Mouse (Mus musculus) regulatory T cell (primary cell): ENCODE results near the gene Aes.

Source experiments
- in situ Hi-C: fragments of 300-600 bp; cut with MboI, MseI; formaldehyde crosslinking; loops from one replicate; pipeline ENCODE4 v1.15.1; 2025; ENCODE audit warnings: high pct_unique_total_duplicates

The Aes gene

DNA sequence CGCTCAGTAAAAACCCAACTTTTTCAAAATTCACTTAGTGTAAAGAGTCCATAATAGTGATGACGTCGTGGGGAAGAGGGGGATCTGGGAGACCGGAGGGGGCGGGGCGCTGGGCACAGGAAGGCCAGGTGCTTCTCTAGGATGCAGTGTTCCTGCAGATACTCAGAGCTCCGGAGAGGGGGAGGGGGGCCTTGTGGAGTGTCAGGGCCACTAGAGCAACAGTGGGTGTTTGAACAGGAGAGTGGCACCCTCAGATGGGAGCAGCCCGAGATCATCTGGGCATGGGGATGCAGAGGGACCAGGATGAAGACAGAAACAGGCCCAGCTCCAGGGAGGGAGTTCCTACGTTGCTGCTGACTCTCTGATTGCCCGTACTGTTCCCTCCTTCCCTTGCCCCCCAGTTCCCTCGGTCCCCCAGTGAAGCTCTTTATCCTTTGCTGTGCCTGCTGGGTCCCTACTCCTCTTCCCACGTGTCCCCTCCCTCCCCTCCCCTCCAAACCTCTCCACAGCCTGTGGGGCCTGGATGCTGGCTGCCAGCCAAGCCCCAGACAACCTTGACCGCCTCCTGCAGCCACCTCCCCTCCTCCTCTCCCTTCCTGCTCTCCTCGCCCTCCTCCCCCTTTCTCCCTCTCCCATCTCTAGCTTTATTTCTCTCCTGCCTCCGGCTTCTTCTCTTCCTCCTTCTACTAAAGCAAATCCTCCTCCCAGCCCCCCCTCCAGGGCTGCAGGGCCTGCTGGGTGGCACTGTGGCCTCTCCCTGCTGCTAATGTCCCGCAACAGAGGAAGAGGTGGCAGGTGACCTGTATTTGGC is 9.3 kb downstream of the Aes start:
- in situ Hi-C loops, result no loop called here

DNA sequence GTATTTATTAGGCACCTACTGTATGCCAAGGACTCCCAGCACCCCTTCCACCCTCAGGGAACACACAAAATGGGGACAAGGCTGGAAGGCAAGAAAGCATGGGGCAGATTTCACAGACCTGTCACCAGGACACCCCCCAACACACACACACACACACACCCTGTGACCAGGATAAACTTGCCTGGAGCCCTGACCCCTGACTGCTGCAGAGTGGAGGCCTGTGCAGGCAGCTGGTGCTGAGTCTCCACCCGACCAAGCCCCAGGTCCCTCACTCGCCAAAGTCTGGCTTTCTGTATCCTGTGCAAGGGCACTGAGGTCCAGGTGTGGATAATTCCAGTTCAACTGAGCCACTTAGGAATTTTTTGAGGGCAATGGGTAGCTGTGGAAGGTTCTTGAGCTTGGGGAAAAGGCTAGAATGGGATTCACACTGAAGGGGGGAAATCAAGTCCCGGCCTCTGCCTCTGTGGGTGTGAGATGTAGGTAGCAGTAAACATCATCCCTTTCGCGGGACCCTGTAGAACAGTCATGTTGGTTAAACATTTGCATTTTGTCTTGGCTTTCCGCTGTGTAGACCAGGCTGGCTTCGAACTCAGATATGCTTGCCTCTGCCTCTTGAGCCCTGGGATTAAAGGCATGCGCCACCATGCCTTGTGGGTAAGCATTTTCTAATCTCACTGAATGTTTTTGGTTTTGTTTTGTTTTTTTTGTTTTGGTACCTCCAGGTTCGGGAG is 10.4 kb downstream of the Aes start:
- in situ Hi-C loops, result no loop called here

DNA sequence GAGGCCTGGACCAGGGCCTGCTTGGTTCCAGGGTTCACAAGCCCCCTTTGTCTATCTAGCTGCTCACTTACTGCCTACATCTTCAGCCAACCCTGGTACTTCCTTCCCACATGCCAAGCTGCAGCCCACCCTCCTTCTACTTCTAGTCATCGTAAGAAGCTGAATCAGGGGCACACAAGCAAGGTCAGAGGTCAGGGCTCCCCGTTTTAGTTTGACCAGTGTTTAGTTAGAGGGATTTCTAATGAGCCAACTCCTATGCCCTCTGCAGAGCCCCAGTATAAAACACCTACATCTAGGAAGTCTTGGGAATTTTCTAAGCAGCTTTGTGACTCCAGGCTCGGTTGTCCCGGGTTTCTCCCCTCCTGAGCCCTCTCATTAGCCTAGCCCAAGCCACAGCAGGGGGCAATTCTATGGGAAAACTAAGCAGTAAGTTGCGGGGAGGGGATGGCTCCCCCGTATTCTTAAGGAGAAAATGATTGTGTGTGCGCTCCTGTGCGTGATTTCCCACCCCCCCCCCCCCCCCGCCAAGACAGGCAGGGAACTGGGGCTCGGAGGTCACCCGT is 11.0 kb downstream of the Aes start:
- in situ Hi-C loops, result no loop called here

DNA sequence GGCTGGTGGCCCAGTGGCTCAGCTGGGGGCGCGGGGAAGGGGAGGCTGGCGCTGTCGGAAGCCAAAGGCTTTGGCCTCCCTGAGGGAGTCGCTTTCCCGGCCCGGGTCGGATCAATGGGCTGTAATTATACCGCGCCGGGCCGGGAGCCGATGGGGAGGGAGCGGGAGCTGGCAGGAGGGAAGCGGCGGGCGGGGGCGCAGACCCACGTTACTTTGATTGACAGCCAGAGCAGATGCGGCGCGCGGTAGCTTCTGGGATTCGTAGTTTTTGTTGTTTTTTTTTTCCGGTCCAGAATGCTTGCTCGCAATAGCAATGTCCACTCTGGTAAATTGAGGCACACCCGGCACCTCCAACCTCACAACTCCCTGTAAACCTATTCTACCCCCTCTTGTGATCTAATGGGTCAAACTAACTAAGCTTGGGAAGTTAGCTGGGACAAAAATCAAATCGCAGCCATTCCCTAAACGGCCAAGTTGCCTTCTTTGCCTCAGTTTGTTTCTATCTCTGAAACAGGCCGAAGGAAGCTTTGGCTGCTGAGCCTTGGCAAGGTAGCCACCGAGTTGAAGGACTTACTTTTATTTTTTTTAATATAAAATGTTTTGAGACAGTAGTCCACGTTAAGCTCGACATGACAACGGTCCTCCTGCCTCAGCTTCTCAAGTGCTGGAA is 11.7 kb downstream of the Aes start:
- in situ Hi-C loops, result no loop called here

DNA sequence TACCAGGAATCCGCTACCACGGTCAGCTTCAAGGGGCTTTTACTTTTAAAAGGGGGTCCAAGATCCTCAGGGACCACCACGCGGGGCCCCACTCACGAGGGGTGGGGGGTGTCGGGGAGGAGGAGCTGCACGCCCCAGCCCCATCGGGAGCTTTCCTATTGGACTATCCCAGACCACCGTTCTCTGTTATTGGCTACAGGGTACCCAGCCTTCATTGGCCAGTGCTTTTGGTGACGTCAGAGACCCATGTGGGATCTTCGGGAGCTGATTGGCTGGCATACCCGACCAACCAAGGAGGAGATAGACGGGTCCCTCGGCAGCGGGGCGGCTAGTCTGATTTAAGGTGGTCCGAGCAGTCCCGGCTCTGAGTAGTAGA is 12.2 kb downstream of the Aes start:
- in situ Hi-C loops, result no loop called here

DNA sequence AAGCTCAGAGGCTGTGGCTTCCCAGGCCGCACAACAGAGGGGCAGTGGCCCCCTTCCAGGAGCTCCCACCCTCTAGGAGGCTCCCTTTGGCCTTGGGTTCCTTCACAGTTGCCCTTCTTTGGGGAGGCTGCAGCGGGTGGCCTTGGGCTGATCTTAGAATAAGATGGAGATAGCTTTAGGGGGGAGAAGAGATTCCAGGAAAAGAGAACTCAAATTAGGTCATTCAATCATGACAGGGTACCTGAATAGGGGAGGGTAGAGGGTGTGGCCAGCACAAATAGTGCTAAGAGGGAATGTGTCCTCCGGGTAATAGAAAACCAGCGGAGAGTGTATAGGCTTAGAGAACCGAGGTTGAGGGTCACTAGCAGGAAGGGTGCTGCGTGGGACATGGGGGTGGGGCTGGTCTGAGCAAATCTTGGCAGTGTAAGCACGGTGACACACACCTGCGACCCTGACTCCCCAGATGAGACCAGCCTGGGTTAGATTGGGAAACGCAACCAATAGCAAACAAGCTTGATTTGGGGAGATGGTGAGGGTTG is 12.9 kb downstream of the Aes start:
- in situ Hi-C loops, result no loop called here

DNA sequence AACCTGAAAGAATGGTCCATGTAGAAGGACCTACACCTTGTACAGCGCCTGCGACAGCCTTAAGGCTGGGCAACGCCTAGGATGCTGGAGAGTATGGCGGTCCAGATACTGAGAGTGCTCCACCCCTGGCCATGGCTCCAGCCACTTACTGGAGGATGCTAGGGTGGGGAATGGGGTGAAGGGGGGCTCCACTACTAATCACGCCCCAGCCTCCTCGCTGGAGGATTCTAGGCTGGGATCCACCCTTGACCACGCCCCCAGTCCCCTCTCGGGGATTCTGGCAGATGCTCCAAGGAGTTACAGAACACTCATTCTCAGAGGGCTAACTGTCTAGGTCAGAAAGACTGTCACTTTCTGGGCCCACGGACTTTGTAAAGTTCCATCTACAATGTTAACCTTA is 13.7 kb downstream of the Aes start:
- in situ Hi-C loops, result no loop called here

DNA sequence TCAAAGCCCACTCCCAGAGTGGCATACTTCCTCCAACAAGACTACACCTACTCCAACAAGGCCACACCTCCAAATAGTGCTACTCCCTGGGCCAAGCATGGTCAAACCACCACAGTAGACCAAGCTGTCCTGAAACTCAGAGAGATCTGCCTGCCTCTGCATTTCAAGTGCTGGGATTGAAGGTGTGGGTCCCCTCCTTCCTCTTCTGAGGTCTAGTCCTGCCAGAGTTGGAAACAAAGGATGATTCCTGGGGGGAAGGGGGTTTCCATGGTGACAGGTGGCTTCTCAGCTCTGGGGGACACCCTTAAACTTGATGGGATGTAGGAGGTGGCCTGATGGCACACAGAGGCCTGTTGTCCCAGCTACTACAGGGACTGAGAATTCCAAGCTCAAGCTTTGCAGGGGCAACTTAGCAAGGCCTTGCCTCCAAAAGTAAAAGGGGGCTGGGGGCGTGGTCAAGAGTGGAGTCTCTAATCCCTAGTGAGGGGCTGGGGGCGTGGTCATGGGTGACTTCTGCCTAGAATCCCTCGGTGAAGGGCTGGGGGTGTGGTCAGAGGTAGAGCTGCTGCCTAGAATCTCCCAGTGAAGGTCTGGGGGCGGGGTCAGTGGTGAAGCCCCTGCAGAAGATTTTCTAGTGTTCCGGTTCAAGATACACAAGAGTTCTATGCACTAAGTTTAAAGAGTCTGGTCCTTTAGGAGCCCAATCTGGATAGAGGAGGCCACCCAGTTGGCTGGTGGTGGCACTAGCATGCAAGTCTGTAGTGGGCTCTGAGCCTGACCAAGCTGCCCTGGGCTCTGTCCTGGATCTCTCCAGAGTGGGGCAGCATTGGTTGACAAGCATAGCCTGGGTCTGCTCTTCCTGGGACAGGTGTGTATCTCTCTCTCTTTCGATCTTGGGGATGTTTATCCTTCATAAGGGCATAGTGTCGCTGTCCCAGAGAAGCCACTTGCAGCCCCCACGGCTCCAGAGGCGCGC is 15.1 kb downstream of the Aes start, which contains the start of gene Tle2:
Tle2 (plus strand) TSS at position 481 of the 976 bp plus-strand sequence.
- in situ Hi-C loops, result no loop called here

DNA sequence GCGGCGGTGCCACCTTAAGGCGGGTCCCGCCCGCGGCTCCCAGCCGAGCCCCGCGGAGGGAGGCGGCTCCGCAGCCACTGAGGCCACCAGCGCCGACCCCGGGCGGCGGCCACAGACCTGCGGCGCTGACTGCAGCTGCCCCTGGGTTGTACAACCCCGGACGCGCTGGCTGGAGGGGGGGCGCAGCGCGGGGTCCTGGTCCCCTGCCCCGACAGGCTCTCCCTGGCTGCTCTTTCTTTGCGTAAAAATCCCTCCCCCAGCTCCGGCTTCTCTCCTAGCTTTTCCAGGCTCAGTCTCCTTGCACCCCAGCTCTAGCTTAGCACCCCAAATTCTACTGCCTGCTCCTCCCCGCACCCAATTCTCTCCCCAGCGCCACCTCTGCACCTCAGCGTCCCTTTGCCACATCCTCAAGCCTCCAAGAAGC is 15.9 kb downstream of the Aes start:
- in situ Hi-C loops, result no loop called here

DNA sequence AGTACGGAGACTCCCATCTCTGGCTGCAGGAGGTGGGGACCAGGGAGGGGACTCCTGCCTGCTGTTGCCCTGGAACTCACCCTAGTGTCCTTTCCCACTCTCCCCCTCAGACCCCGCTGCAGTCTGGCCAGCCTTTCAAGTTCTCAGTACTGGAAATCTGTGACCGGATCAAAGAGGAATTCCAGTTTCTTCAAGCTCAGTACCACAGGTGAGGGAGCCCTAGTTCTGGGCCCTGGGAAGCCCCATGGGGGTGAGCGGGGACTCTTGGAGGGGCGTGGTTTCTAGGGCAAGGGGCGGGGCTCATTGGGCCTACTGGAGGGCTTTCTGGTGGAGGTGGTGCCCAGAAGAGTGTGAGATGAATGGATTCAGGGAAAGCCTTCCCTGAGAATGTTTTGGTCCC is 16.4 kb downstream of the Aes start:
- in situ Hi-C loops, result no loop called here

DNA sequence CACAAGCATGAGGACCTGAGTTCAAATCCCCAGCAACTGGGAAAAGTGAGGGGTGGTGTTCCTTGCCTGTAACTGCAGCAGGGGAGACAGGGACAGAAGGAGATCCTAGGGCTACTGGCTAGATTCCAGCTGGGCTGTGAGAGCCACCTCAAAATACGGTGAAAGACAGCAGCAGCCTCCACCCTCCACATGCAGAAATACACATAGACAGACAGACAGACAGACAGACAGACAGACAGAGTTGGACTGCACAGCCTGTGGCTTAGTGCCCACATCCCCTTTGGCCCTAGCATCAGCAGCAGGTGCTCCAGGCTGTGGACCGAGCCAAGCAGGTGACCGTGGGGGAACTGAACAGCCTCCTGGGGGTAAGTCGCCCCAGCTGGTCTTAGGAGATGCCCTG is 20.7 kb downstream of the Aes start:
- in situ Hi-C loops, result no loop called here

DNA sequence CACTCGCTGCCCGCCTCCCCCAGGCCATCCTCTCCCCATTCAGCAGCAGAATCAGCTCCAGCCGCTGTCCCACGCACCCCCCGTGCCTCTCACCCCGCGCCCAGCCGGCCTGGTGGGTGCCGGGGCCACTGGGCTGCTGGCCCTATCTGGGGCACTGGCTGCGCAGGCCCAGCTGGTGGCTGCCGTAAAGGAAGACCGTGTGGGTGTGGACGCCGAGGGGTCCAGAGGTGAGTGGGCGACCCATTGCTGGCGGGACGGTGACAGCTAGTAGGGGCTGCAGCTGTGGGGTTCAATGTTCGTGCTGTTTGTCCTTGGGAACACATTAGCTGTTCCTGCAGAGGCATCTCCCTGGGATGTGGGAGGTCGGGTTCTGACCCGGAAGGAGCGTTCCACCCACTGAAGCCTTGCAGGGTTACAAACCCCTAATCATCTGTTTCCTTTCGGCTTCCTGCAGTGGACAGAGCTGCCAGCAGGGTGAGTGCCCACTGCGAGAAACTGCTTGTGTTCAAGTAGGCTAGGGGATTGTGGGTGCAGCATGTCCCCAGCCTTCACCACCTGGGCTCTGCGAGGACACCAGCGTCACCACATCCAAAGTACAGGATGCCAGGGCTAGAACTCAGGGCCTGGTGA is 21.3 kb downstream of the Aes start:
- in situ Hi-C loops, result no loop called here

DNA sequence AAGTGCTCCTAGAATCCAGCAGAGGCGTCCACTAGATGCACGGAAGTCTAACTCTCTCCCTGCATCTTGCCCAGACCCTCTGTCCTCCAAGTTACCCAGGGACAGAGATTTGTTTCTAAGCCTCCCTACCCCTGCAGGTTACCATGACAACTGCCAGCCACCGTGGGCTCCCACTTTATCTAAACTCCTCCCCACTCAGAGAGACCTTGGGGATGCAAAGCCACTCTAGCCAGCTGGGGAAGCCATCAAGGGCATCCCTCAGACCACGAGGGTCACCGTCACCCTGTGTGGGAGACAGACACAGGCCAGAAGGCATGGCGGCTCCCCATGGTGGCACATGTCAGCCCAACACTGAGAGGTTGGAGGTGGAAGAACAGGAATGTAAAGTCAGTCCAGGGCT is 24.1 kb downstream of the Aes start:
- in situ Hi-C loops, result no loop called here

DNA sequence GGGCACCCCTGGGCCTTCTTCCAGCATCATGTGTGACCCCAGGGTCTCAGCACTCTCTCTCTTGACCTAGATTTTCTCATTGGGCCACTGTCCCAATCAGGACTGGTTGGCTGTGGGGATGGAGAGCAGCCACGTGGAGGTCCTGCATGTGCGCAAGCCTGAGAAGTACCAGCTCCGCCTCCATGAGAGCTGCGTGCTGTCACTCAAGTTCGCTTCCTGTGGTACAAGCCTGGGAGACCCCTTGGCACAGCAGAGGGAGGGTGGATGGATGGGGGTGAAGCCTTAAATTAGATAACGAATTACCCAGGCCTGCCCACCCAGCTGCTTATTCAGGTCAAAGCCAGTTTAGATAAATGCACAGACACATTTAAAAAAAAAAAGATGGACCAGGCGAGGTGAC is 29.5 kb downstream of the Aes start:
- in situ Hi-C loops, result no loop called here

DNA sequence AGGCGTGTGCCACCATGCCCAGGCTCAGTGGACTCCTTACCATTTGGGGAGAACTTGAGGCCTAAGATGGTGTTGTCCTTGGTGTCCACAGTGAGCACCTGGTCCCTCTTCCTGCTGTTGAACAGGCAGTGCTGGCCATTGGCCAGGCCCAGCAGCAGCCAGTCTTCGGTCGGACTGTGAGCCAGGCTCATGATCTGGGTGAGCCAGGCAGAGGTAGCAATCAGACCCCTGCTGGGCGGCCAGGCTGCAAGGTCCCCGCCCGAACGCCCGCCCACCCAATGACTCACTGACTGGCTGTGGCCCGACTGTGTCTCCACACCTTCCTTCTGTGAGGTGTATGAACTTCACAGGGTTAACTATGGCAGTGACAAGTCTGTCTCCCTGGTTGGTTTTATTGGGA is 32.6 kb downstream of the Aes start:
- in situ Hi-C loops, result no loop called here

DNA sequence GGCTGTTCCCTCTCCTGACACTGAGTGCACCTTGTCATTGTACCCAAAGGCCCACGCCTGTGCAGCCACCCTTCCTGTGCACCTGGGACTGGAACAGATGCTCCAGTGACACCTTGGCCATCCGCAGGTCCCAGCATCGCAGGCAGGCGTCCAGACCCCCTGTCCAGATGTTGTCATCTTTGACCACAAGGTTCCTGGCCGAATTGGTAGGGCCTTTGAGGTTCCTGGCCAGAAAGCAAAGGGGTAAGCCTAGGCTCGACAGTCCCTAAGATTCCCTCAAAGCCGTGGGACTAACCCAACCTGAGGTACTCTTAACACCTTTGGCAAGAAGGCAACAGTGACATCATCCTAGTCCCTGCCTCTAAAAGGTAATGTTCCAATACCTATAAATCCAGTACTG is 33.3 kb downstream of the Aes start:
- in situ Hi-C loops, result no loop called here

DNA sequence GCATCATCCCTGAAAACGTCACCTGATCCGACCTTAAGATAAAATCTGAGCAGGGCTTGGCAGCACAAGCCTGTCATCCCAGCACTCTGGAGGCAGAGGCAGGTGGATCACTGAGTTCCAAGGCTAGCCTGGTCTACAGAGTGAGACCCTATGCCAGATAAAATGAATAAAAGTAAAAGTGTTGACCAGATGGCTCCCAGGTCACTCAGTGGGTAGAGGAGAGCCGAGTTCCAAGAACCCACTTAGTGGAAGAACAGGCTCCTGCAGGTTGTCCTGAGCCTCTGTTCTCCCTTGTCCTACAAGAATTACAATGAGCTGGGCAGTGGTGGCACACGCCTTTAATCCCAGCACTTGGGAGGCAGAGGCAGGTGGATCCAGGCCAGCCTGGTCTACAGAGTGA is 33.9 kb downstream of the Aes start:
- in situ Hi-C loops, result no loop called here

DNA sequence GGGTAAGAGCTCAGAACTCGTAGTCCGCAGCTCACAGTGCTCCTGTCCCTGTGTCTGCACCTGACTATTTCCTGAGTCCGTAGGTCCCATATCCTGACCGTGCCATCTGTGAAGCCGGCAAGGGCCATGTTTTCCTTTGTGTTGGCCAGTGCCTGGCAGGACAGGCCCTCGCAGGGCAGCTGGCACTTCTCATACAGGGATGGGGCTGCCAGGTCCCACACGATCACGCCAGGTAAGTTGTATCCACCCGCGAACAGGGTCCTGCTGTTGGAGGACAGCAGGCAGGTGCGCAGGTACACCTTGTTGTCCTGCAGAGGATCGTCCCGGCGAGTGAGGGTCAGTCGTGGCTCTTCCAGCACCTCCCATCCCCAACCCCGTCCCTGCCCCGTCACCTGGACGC is 34.6 kb downstream of the Aes start:
- in situ Hi-C loops, result no loop called here

DNA sequence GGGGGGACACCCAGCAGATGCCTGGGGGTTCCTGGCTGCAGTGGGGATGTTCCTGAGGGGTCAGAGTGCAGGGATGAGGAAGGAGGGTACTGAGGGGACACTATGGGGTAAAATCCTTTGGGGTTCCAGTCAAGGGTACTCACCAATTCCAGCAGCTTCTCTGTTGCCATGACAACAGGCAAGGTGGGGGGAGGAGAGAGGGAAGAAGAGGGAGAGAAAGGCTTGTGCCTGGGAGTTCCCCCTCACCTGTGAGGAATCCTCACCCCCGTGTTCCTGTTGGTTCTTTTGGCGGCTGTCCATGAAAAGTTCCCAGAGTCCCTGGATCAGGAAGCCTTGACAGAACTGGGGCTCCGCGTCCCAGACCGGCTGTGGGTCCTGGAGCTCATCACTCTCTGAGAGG is 36.3 kb downstream of the Aes start:
- in situ Hi-C loops, result no loop called here

DNA sequence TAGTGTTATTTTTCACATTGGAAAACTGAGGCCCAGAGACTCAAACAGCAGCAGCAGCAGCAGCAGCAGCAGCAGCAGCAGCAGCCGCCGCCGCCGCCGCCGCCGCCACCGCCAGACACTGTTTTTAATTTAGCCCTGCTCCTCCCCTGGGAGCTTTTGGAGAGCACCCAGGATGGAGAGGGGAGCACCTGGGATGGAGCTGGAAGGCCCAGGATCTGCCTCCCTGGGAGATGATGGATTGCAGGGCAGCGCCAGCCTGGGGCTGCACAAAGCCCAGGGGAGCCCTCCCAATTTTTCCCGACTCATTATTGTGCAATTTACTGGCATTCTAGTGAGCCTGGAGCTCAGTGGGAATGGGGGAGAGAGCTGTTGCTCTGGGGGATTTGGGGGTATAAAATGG is 37.3 kb downstream of the Aes start:
- in situ Hi-C loops, result no loop called here
